Mouse (Mus musculus): ENCODE results near the gene Dand5. TPM values are rescaled to one million over a fixed set of nuclear protein-coding genes. Genes with fewer than 3 reads are reported as not detected.

Gene Dand5
- 4.9 TPM for total RNA-seq (2023)

DNA sequence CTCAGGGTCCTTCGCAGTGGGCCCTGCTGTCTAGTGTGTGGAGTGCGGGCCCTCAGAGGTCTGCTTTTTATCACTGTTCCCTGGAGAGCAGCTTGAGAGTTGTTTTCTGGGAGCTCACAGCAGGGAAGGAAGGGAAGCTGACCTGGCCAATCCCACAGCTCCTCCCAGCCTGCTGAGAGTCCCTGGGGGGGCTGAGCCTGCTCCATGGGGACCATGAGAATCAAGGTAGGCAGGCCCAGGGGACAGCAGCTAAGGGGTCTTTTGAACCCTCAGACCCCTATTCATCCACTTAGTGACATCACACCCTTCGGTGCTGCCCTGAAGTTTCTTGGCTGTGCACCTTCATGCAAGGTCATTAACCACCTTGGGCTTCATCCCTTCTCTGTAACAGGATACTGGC, at the start of gene Dand5:
Dand5 (minus strand) TSS at position 101 of the 400 bp plus-strand sequence.

GRCm38 (mm10) chr8:84871376-84872308, 49.0 kb upstream of the Dand5 start, which contains the start of gene Syce2:
TSS of gene Syce2 (plus strand) at chr8:84872111.

DNA sequence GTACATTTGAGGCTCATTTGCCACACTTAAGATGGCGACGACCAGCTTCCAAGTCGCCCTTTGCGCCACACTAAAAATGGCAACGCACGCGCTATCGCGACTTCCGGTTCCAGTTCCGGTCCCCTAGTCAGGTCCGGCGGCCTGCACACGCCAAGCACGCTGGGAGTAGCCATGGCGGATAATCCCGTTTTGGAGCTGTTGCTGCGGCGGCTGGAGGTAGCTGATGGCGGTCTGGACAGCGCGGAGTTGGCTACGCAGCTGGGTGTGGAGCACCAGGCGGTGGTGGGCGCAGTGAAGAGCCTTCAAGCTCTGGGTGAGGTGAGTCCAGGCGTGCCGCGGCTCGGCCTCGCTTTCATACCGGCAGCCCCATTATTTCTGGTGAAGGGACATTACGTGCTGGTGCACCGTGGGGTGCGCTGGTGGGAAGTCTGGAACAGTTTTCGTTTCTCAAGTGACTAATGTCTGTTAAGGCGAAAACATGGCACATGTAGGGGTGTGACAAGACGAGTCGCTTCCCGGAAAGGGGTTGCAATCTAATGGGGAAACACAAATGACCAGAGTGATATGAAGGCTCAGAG, 34.3 kb upstream of the Dand5 start, which contains the start of gene Farsa:
Farsa (plus strand) TSS at position 126 of the 578 bp plus-strand sequence.

GRCm38 (mm10) chr8:84846722-84847572, 24.3 kb upstream of the Dand5 start, which contains the start of gene Calr:
TSS of gene Calr (minus strand) at chr8:84846934.

GRCm38 (mm10) chr8:84840248-84840999, 17.8 kb upstream of the Dand5 start, which contains the start of gene Rad23a:
TSS of gene Rad23a (minus strand) at chr8:84840665.

DNA sequence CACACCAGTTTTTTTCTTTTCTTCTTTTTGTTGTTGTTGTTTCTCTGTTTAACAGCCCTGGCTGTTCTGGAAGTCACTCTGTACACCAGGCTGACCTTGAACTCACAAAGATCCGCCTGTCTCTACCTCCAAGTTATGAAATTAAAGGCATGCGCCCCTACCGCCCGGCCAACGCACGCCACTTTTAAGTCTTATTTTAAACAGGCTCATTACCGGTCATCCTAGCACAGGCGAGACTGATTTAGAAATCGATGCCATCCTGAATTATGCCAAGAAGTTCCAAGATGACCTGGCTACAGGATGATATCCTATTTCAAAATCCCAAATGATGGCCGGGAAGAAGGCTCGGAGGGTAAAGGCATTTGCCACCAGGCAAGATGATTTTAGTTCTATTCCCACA, 8.9 kb upstream of the Dand5 start, which contains the start of gene Gadd45gip1:
Gadd45gip1 (plus strand) TSS at position 33 of the 400 bp plus-strand sequence.

DNA sequence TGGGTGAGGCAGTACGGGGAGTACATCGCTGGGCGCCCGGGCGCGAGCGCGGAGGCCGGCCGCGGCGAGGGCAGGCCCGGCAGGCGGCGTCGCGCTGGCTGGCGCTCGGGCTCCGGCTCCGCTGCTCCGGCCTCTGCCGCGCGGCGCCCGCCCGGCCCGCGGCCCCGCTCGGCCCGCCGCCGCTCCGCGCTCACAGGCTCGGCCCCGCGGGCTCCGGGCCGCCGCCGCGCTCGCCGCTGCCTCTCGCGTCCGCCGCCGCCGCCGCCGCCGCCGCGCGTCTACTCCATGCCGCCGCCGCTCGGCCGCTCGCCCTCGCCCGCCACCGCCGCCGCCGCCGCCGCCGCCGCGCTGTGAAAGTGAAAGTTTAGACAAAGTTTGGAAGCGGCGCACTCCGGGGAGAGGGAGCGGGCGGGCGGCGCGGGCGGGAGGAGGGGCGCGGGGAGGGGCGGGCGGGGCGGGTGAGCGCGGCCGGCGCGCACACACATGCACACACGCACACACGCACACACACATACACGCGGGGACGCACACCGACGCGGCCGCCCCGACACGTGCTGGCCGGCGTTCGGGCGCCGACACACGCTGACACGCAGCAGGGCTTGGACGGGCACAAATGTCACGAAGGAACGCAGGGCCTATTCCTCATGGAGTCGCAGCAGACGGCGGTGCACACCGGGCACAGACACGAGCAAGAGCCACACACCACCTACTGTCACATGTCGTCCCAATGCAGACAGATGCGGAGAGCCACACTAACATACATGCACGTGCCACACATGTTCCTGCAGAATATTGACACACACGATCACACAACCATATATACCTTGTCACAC, 22.4 kb downstream of the Dand5 start, which contains the start of gene Nfix:
Nfix (minus strand) TSS at position 346 of the 833 bp plus-strand sequence.

Other genes with a start within 250 kb of the Dand5 start
- 197 TPM for gene Ier2, start 160.0 kb downstream of the Dand5 start, total RNA-seq (2023)
- 184 TPM for gene Trmt1, start 136.5 kb downstream of the Dand5 start, total RNA-seq (2023)
- 41.1 TPM for gene Nacc1, start 135.0 kb downstream of the Dand5 start, total RNA-seq (2023)
- 9.1 TPM for gene Lyl1, start 121.4 kb downstream of the Dand5 start, total RNA-seq (2023)
- 11.7 TPM for gene G430095P16Rik, start 99.8 kb downstream of the Dand5 start, total RNA-seq (2023)
- 18.7 TPM for gene Nfix, start 22.5 kb downstream of the Dand5 start, total RNA-seq (2023)
- gene Gadd45gip1, start 8.7 kb upstream of the Dand5 start, total RNA-seq (2023): 13.2 TPM
- gene Rad23a, start 17.8 kb upstream of the Dand5 start, total RNA-seq (2023): 70.4 TPM
- gene Calr, start 24.1 kb upstream of the Dand5 start, total RNA-seq (2023): 445 TPM
- 68.4 TPM for gene Farsa, start 34.2 kb upstream of the Dand5 start, total RNA-seq (2023)
- gene Syce2, start 49.3 kb upstream of the Dand5 start, total RNA-seq (2023): 4.2 TPM
- gene Gcdh, start 71.1 kb upstream of the Dand5 start, total RNA-seq (2023): 21.0 TPM
- gene Klf1, start 79.1 kb upstream of the Dand5 start, total RNA-seq (2023): 0.62 TPM
- gene Dnase2a, start 85.7 kb upstream of the Dand5 start, total RNA-seq (2023): 8.8 TPM
- 0.15 TPM for gene Mast1, start 114.5 kb upstream of the Dand5 start, total RNA-seq (2023)
- gene Rtbdn, start 124.2 kb upstream of the Dand5 start, total RNA-seq (2023): not detected
- not detected for gene Gm49661, start 146.6 kb upstream of the Dand5 start, total RNA-seq (2023)
- 57.7 TPM for gene Prdx2, start 146.8 kb upstream of the Dand5 start, total RNA-seq (2023)
- 28.2 TPM for gene Rnaseh2a, start 146.9 kb upstream of the Dand5 start, total RNA-seq (2023)
- 1,783 TPM for gene Junb, start 155.9 kb upstream of the Dand5 start, total RNA-seq (2023)
- 6.6 TPM for gene Hook2, start 167.8 kb upstream of the Dand5 start, total RNA-seq (2023)
- gene Best2, start 191.7 kb upstream of the Dand5 start, total RNA-seq (2023): not detected
- 55.2 TPM for gene Asna1, start 202.5 kb upstream of the Dand5 start, total RNA-seq (2023)
- gene Trir, start 204.0 kb upstream of the Dand5 start, total RNA-seq (2023): 167 TPM
- 68.9 TPM for gene Tnpo2, start 214.1 kb upstream of the Dand5 start, total RNA-seq (2023)
- 6.9 TPM for gene Fbxw9, start 237.2 kb upstream of the Dand5 start, total RNA-seq (2023)
- gene Gm5741, start 245.2 kb upstream of the Dand5 start, total RNA-seq (2023): not detected
- 115 TPM for gene Dhps, start 248.9 kb upstream of the Dand5 start, total RNA-seq (2023)